Mouse (Mus musculus) liver, postnatal 0 days (tissue): ENCODE measurements around the gene Icmt.

Source experiments
- CTCF ChIP-seq: sonication (generic); IDR thresholded peaks from 2 replicates; pipeline ENCODE4 v1.5.1; 2016; ENCODE audit warnings: antibody characterized with exemption, low read depth
- EP300 ChIP-seq: IDR thresholded peaks from 2 replicates; pipeline ENCODE4 v1.6.1; 2016; ENCODE audit warnings: antibody characterized with exemption, low read depth, mild to moderate bottlenecking

DNA sequence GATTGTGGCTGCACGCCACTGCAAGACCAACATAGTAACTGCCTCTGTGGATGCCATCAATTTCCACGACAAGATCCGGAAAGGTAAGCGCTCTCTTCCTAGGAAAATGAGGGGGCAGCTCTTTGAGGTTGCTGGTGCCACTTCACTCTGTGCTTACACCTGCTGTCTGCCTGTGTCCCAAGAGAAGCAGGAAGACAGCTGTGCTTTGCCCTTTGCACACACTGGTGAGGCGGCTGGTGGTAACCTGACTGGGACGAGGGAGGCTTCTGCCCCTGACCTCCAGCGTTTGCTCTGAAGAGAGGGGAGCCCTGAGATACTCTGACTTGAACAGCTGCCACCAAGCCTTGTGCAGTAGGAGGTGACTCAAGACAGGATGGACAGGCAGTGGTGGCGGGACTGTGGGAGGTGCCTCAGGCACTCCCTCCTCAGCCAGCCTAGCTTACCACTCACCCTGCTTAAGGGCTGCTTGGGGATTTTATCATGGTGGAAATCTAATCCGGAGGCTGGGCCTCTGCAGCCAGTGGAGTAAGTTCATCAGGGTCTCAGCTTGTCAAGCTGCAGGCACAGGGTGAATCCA is 43.8 kb upstream of the Icmt start:
- TF ChIP-seq EP300 (no peak), CTCF (no peak)
